Mouse (Mus musculus) stomach, embryonic 14.5 days (tissue): ENCODE results near the gene Calhm1. TPM values are rescaled to one million over a fixed set of nuclear protein-coding genes. Genes with fewer than 3 reads are reported as not detected.

ENCODE experiments used
- polyA plus RNA-seq: library from polyadenylated mRNA; unstranded; fragments of >200 nt; fragmentation: Nextera tagmentation; extraction: Ambion mirVana; gene quantifications from 2 replicates; pipeline ENCODE4 v1.2.1, GENCODE M21; 2014

Calhm1 gene
- polyA plus RNA-seq, 1 experiment from 2014 or later, result not detected

Other genes starting within 250 kb of the Calhm1 start
- 16.0 and 18.7 TPM in 2 replicates for gene Ina, start 129.6 kb downstream of the Calhm1 start, polyA plus RNA-seq
- gene Nt5c2, start 129.1 kb downstream of the Calhm1 start, polyA plus RNA-seq, result 84.2 and 106 TPM in 2 replicates
- 22.0 and 24.0 TPM in 2 replicates for gene Pcgf6, start 93.3 kb downstream of the Calhm1 start, polyA plus RNA-seq
- 7.3 and 8.5 TPM in 2 replicates for gene Taf5, start 76.5 kb downstream of the Calhm1 start, polyA plus RNA-seq
- 1,169 and 1,234 TPM in 2 replicates for gene Usmg5, start 53.6 kb downstream of the Calhm1 start, polyA plus RNA-seq
- gene Pdcd11, start 53.5 kb downstream of the Calhm1 start, polyA plus RNA-seq, result 10.0 and 11.6 TPM in 2 replicates
- 2.3 and 2.5 TPM in 2 replicates for gene Calhm2, start 6.0 kb downstream of the Calhm1 start, polyA plus RNA-seq
- gene Calhm3, start 13.5 kb upstream of the Calhm1 start, polyA plus RNA-seq, result not detected in 2 replicates
- 9.5 and 10.2 TPM in 2 replicates for gene Neurl1a, start 34.6 kb upstream of the Calhm1 start, polyA plus RNA-seq